Mouse (Mus musculus) liver, postnatal 0 days (tissue): ENCODE data around the gene Alg14. TPM values are rescaled to one million over a fixed set of nuclear protein-coding genes. Genes with fewer than 3 reads are reported as not detected.

Experiments used
- ATAC-seq: fragments of 200-750 bp; cut with Nextera tagmentation; 2 replicates; pipeline ENCODE4 v1.8.0; 2017; ENCODE audit warnings: mild to moderate bottlenecking, moderate library complexity
- DNase-seq: peaks from one replicate; pipeline ENCODE4 v3.0.0-alpha.2; 2016
- H3K27ac ChIP-seq: fragments of 300-500 bp; sonication (generic); 2 replicates; pipeline ENCODE4 v1.5.1; 2014; ENCODE audit warnings: antibody characterized with exemption, moderate library complexity, mild to moderate bottlenecking, low read depth
- H3K27me3 ChIP-seq: fragments of 300-500 bp; sonication (generic); 2 replicates; pipeline ENCODE4 v1.6.1; 2014; ENCODE audit warnings: low read length, control low read depth, mixed read lengths; ENCODE audit not compliant: insufficient read depth
- H3K36me3 ChIP-seq: fragments of 300-500 bp; sonication (generic); replicated peaks from 2 replicates; pipeline ENCODE4 v1.6.1; 2014; ENCODE audit warnings: mild to moderate bottlenecking, control low read depth, low read length, moderate library complexity, mixed read lengths; ENCODE audit not compliant: insufficient read depth
- H3K4me1 ChIP-seq: fragments of 300-500 bp; sonication (generic); 2 replicates; pipeline ENCODE4 v1.6.1; 2014; ENCODE audit warnings: antibody characterized with exemption, mild to moderate bottlenecking, control low read depth; ENCODE audit not compliant: insufficient read depth
- H3K4me2 ChIP-seq: fragments of 300-500 bp; sonication (generic); 2 replicates; pipeline ENCODE4 v1.6.1; 2014; ENCODE audit warnings: low read depth, mild to moderate bottlenecking, low read length, moderate library complexity, mixed read lengths
- H3K4me3 ChIP-seq: fragments of 300-500 bp; sonication (generic); 2 replicates; pipeline ENCODE4 v1.5.1; 2014; ENCODE audit warnings: low read depth, low read length
- H3K9ac ChIP-seq: fragments of 300-500 bp; sonication (generic); replicated peaks from 2 replicates; pipeline ENCODE4 v1.6.1; 2014; ENCODE audit warnings: mild to moderate bottlenecking, moderate library complexity
- H3K9me3 ChIP-seq: fragments of 300-500 bp; sonication (generic); 2 replicates; pipeline ENCODE4 v1.6.1; 2016; ENCODE audit warnings: mild to moderate bottlenecking, control low read depth, low read length, mixed read lengths
- CTCF ChIP-seq: sonication (generic); IDR thresholded peaks from 2 replicates; pipeline ENCODE4 v1.5.1; 2016; ENCODE audit warnings: antibody characterized with exemption, low read depth
- EP300 ChIP-seq: IDR thresholded peaks from 2 replicates; pipeline ENCODE4 v1.6.1; 2016; ENCODE audit warnings: antibody characterized with exemption, low read depth, mild to moderate bottlenecking
- WGBS: fragments of 180-500 bp; shearing (Covaris S2); extraction: QIAGEN DNeasy Blood & Tissue Kit; methylation state at CpG from one replicate; pipeline ENCODE4 v1.1.7; 2014; ENCODE audit not compliant: insufficient replicate concordance; 5-methylcytosine and 5-hydroxymethylcytosine counted together
- polyA plus RNA-seq: library from polyadenylated mRNA; unstranded; fragments of >200 nt; fragmentation: Nextera tagmentation; extraction: Ambion mirVana; gene quantifications from 2 replicates; pipeline ENCODE4 v1.2.1, GENCODE M21; 2015

Alg14 gene
- polyA plus RNA-seq, 1 experiment from 2014 or later: 20.1 TPM

DNA sequence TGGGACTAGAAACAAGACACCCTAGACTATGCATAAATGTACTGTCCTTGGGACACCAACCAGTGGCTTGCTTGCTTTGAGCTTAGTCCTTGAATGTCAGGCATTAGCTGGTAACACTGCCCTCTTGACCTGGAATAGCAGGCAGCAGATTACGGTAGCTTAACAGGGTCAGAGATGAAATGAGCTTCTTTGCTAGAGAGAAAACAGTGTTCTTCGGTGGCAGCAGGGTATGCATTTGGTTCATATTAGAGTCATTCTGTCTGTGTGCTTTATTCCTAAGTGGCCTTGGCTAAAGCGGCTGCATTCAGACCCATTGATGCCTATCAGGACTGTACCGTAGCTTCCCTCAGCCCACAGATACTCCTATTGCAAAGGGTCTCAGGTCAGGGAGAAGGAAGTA is 72.8 kb downstream of the Alg14 start:
- ATAC-seq (no peak), DNase-seq (no peak)
- TF ChIP-seq EP300: no peak
- no peak for TF ChIP-seq CTCF
- Histone ChIP-seq H3K4me2 (no peak overlapping the region), H3K36me3 (no peaks in the 10 kb centered on the region), H3K27me3 (no peaks in the 10 kb centered on the region), H3K4me3 (no peak overlapping the region), H3K9ac (no peak overlapping the region), H3K4me1 (no peaks in the 10 kb centered on the region), H3K27ac (no peak overlapping the region), H3K9me3 (no peaks in the 10 kb centered on the region)
- 56% methylated on average over 4 of the region's 4 CpGs for WGBS

DNA sequence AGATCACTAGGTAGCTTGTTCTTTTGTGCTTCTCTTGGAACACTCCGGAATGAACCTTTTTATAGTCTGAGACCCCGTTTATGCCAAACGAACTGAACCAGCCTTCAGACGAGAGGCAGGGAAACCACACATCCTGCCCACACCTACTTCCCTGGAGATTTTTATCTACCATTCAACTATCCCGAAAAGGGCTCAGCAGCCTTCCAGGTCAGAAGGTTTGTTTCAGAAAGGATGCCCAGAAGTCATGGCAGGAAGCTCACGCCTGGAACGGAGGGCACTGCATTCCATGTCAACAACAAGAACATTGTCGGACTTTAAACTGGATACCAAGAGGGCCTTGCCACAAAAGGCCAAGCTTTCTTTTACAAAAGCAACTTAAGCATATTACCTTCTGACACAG is 73.6 kb downstream of the Alg14 start:
- Histone ChIP-seq H3K4me1 (no peaks in the 10 kb centered on the region), H3K9ac (no peak overlapping the region), H3K36me3 (no peaks in the 10 kb centered on the region), H3K4me3 (no peak overlapping the region), H3K4me2 (no peak overlapping the region), H3K27ac (no peak overlapping the region), H3K27me3 (no peaks in the 10 kb centered on the region), H3K9me3 (no peaks in the 10 kb centered on the region)
- no peak for ATAC-seq
- TF ChIP-seq EP300 (no peak), CTCF (no peak)
- WGBS: 49% methylated on average over 8 of the region's 8 CpGs
- no peak for DNase-seq

DNA sequence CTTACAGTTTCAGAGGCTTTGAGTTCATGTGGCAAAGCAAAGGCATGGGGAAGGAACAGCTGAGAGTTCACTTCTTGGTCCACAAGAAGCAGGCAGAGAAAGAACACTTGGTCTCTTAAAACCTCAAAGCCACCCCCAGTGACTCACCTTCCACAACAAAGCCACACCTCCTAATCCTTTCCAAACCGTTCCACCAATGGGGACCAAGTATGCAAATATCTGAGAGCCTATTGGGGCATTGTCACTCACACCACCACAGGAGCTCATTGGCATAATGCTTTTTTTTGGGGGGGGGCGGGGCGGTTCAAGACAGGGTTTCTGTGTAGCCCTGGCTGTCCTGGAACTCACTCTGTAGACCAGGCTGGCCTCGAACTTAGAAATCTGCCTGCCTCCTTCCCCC is 77.0 kb downstream of the Alg14 start:
- ATAC-seq (no peak), DNase-seq (no peak)
- Histone ChIP-seq H3K9ac (no peak overlapping the region), H3K4me3 (no peak overlapping the region), H3K4me1 (peaks cover 5% of the 10 kb centered on the region; the same call in 1 of the 2 replicates), H3K4me2 (no peak overlapping the region), H3K27me3 (no peaks in the 10 kb centered on the region), H3K36me3 (no peaks in the 10 kb centered on the region), H3K9me3 (no peaks in the 10 kb centered on the region), H3K27ac (no peak overlapping the region)
- TF ChIP-seq EP300: no peak
- no peak for TF ChIP-seq CTCF
- WGBS: 88% methylated on average over 4 of the region's 4 CpGs

DNA sequence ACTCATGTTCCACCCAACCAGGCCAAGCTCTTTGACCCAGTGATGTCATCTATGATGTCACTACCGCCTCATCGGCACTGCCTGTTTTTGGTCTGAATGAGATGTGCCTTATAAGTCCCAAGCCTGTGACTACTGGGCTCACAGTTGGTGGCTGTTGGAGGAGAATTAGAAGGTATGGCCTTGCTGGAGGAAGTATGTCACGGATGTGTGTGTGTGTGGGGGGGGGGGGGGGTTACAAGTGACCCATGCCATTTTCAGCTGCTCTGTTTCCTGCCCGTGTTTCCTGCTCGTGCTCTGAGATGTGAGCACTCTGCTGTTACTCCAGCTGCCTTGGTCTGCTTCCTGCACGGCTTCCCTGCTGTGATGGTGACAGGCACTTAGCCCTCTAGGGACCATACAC is 77.9 kb downstream of the Alg14 start:
- Histone ChIP-seq H3K9ac (no peak overlapping the region), H3K27ac (peak overlapping the region; percentile 41), H3K4me1 (peaks cover 5% of the 10 kb centered on the region; the same call in 1 of the 2 replicates), H3K9me3 (no peaks in the 10 kb centered on the region), H3K36me3 (no peaks in the 10 kb centered on the region), H3K4me3 (no peak overlapping the region), H3K27me3 (no peaks in the 10 kb centered on the region), H3K4me2 (no peak overlapping the region)
- TF ChIP-seq CTCF (no peak), EP300 (peak; percentile 36; the same call in 1 of the 2 replicates)
- peak; percentile 58 for DNase-seq
- 37% methylated on average over 6 of the region's 6 CpGs for WGBS
- ATAC-seq: peak; percentile 75

- Histone ChIP-seq H3K4me3 (no peak overlapping the region), H3K27ac (peak overlapping the region; percentile 41; the same call in 1 of the 2 replicates), H3K4me1 (peaks cover 5% of the 10 kb centered on the region; the same call in 1 of the 2 replicates), H3K36me3 (no peaks in the 10 kb centered on the region), H3K27me3 (no peaks in the 10 kb centered on the region), H3K9me3 (no peaks in the 10 kb centered on the region), H3K9ac (no peak overlapping the region), H3K4me2 (peak overlapping the region; percentile 48)
- ATAC-seq (no peak), DNase-seq (peak; percentile 60)
- WGBS: 39% methylated on average over 13 of the region's 13 CpGs
- TF ChIP-seq CTCF (no peak), EP300 (no peak)
Measured at GRCm38 (mm10) chr3:121370301-121370700, 78.7 kb downstream of the Alg14 start.

DNA sequence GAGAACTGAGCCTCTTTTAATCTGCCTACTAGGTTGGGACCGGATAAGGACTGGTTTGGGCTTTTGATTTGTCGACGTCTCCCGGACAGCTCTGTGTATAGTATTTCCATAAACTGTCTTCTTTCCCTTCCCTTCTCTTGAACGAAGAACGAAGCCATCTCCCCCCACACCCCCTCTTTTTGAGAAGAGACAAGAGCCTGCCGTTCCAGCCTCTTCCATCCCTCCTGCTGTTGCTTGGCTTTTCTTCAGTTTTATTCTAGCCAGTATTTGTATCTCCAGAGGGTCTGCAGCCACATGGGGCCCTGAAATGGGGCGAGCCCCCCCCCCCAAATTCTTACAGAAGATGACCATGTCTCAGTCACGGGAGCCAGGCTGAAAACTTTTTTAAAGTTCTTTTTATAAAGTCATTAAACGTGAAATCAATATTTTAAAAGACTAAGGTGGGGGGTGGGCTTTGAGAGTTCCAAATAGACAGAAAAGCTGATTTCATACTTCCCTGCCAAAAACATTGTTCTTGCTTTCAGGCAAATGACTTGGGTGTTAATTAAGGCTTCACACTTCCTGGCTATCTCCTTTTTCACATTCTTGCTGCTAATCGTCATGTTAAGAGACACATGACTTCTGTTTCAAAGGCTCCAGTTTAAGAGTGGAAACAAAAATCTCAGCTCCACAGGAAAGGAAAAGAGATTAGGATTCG is 79.4 kb downstream of the Alg14 start:
- 64% methylated on average over 12 of the region's 12 CpGs for WGBS
- no peak overlapping the region for H3K27ac ChIP-seq
- no peak overlapping the region for H3K9ac ChIP-seq
- H3K4me3 ChIP-seq: no peak overlapping the region
- TF ChIP-seq CTCF (no peak), EP300 (no peak)
- DNase-seq (no peak), ATAC-seq (no peak)
- no peaks in the 10 kb centered on the region for H3K36me3 ChIP-seq
- H3K4me2 ChIP-seq: peak overlapping the region; percentile 48; the same call in 1 of the 2 replicates
- no peaks in the 10 kb centered on the region for H3K27me3 ChIP-seq
- peaks cover 5% of the 10 kb centered on the region; the same call in 1 of the 2 replicates for H3K4me1 ChIP-seq
- H3K9me3 ChIP-seq: no peaks in the 10 kb centered on the region
